Mouse (Mus musculus) liver, embryonic 15.5 days (tissue): ENCODE results near the gene Stbd1. TPM values are rescaled to one million over a fixed set of nuclear protein-coding genes. Genes with fewer than 3 reads are reported as not detected.

ENCODE experiments used
- ATAC-seq: fragments of 200-750 bp; cut with Nextera tagmentation; 2 replicates; pipeline ENCODE4 v1.8.0; 2017; ENCODE audit warnings: moderate number of reproducible peaks, mild to moderate bottlenecking, moderate library complexity; ENCODE audit not compliant: insufficient read depth
- H3K27ac ChIP-seq: fragments of 300-500 bp; sonication (generic); replicated peaks from 2 replicates; pipeline ENCODE4 v1.5.1; 2015; ENCODE audit warnings: mild to moderate bottlenecking, inconsistent platforms
- H3K27me3 ChIP-seq: fragments of 300-500 bp; sonication (generic); 2 replicates; pipeline ENCODE4 v1.6.1; 2015; ENCODE audit warnings: mild to moderate bottlenecking, inconsistent platforms
- H3K36me3 ChIP-seq: fragments of 300-500 bp; sonication (generic); replicated peaks from 2 replicates; pipeline ENCODE4 v1.6.1; 2015; ENCODE audit warnings: moderate library complexity, mild to moderate bottlenecking, inconsistent platforms
- H3K4me1 ChIP-seq: fragments of 300-500 bp; sonication (generic); replicated peaks from 2 replicates; pipeline ENCODE4 v1.6.1; 2015; ENCODE audit warnings: inconsistent platforms
- H3K4me2 ChIP-seq: fragments of 300-500 bp; sonication (generic); 2 replicates; pipeline ENCODE4 v1.6.1; 2015; ENCODE audit warnings: moderate library complexity, mild to moderate bottlenecking, inconsistent platforms
- H3K4me3 ChIP-seq: fragments of 300-500 bp; sonication (generic); replicated peaks from 2 replicates; pipeline ENCODE4 v1.5.1; 2015; ENCODE audit warnings: mild to moderate bottlenecking, inconsistent platforms
- H3K9ac ChIP-seq: fragments of 300-500 bp; sonication (generic); 2 replicates; pipeline ENCODE4 v1.6.1; 2015; ENCODE audit warnings: moderate library complexity, mild to moderate bottlenecking, inconsistent platforms
- H3K9me3 ChIP-seq: fragments of 300-500 bp; sonication (generic); replicated peaks from 2 replicates; pipeline ENCODE4 v1.6.1; 2016; ENCODE audit warnings: inconsistent platforms
- whole genome bisulfite sequencing: fragments of 180-500 bp; shearing (Covaris S2); methylation state at CpG from one replicate; pipeline ENCODE4 v1.1.7; 2015; ENCODE audit warnings: mixed read lengths; ENCODE audit not compliant: insufficient replicate concordance; 5-methylcytosine and 5-hydroxymethylcytosine counted together
- polyA plus RNA-seq: library from polyadenylated mRNA; unstranded; fragments of >200 nt; fragmentation: Nextera tagmentation; extraction: Ambion mirVana; gene quantifications from 2 replicates; pipeline ENCODE4 v1.2.1, GENCODE M21; 2015

Gene Stbd1
- polyA plus RNA-seq, 1 experiment from 2014 or later = 33.7 TPM

DNA sequence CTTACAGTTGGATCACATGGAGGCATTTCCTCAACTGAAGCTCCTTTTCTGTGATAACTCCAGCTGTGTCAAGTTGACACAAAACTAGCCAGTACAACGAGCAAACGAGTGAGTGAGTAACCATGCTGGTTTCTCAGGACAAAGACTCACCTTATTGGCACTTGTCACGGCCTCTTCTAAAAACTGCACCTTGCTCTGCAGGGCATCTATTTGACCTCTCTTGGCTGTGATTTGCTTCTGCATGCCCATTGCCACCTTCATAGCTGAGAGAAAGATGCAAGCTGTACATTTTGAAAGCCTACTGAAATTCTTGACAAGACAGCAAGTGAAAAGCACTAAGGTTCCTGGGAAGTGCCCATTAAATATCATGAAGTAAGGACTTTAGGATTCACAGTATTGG lies 38.0 kb downstream of the Stbd1 start:
- Histone ChIP-seq H3K27me3 (no peaks in the 10 kb centered on the region), H3K9ac (no peak overlapping the region), H3K36me3 (no peaks in the 10 kb centered on the region), H3K4me2 (no peak overlapping the region), H3K4me3 (no peak overlapping the region), H3K27ac (no peak overlapping the region), H3K9me3 (no peaks in the 10 kb centered on the region), H3K4me1 (no peaks in the 10 kb centered on the region)
- WGBS = 67% methylated on average over 3 of the region's 3 CpGs
- no peak for ATAC-seq

Other genes starting within 250 kb of the Stbd1 start
- gene Nup54, start 167.8 kb upstream of the Stbd1 start, polyA plus RNA-seq = 26.7 and 27.7 TPM in 2 replicates
- gene Scarb2, start 96.2 kb upstream of the Stbd1 start, polyA plus RNA-seq = 7.0 and 8.0 TPM in 2 replicates
- gene Fam47e, start 48.0 kb upstream of the Stbd1 start, polyA plus RNA-seq = 4.6 and 7.8 TPM in 2 replicates
- gene Ccdc158, start 72.2 kb downstream of the Stbd1 start, polyA plus RNA-seq = 0.10 and 0.14 TPM in 2 replicates
- 0.22 and 0.62 TPM in 2 replicates for gene Shroom3, start 80.4 kb downstream of the Stbd1 start, polyA plus RNA-seq